Mouse (Mus musculus): ENCODE data around the gene Gm17026. TPM values are rescaled to one million over a fixed set of nuclear protein-coding genes. Genes with fewer than 3 reads are reported as not detected.
"Not testable (repeated sequence)": the region's sequence is repeated elsewhere in the genome, so short reads cannot be mapped to it uniquely, and the experiment has no call there.

Gm17026 gene
- total RNA-seq (2021), result not detected
- long read RNA-seq, experiment 1, result 0 reads
- long read RNA-seq, experiment 2, result 0 reads

- intact Hi-C loops (cut with DNase I); DNase-seq: not testable (repeated sequence)
These were observed at the start of gene Gm17026 for GRCm38 (mm10) chr14:42259948-42260347. Gm17026 (minus strand) TSS chr14:42260048.

- DNase-seq; intact Hi-C loops (cut with DNase I): not testable (repeated sequence)
These were observed 37.4 kb upstream of the Gm17026 start, which contains the start of gene Gm9611 for GRCm38 (mm10) chr14:42297258-42297657. Gm9611 (minus strand) TSS chr14:42297358.

- intact Hi-C loops (cut with DNase I), result not testable (repeated sequence)
- DNase-seq, result peak in 1 of 2 experiments; percentile 3
These were observed 42.9 kb downstream of the Gm17026 start for GRCm38 (mm10) chr14:42216766-42217537.

Small RNA genes lying within 50 kb of the gene (microRNA-seq; reads per million reads assigned to microRNA genes)
- gene Gm25208, result 0 reads per million in 2 experiments
- 0 reads per million in 2 experiments for gene Gm25892

Other genes with a start within 250 kb of the Gm17026 start
- gene Gm7951, start 142.7 kb downstream of the Gm17026 start, total RNA-seq (2021), result not detected
- not detected for gene Gm17027, start 97.4 kb downstream of the Gm17026 start, total RNA-seq (2021)
- not detected for gene Gm3573, start 69.3 kb downstream of the Gm17026 start, total RNA-seq (2021)
- gene Gm9611, start 37.3 kb upstream of the Gm17026 start, total RNA-seq (2021), result not detected
- not detected for gene Gm7995, start 50.2 kb upstream of the Gm17026 start, total RNA-seq (2021)
- gene Gm8005, start 179.6 kb upstream of the Gm17026 start, total RNA-seq (2021), result not detected
- not detected for gene Gm8011, start 203.8 kb upstream of the Gm17026 start, total RNA-seq (2021)
- not detected for gene Gm8020, start 242.3 kb upstream of the Gm17026 start, total RNA-seq (2021)